Mouse (Mus musculus): ENCODE data around the gene Dnmt1. TPM values are rescaled to one million over a fixed set of nuclear protein-coding genes. Genes with fewer than 3 reads are reported as not detected.

The Dnmt1 gene
- polyA plus RNA-seq, 1 experiment from 2014 or later = 102 TPM

GRCm38 (mm10) chr9:20951966-20952519, 7.6 kb downstream of the Dnmt1 start:
- WGBS = under 1% methylated on average over 17 of the region's 17 CpGs
- peak overlapping the region; percentile 87 for H3K9ac ChIP-seq
- H3K4me3 ChIP-seq = peak overlapping the region; percentile 92
- H3K9me3 ChIP-seq (replicated peaks) = no peaks in the 10 kb centered on the region
- H3K27ac ChIP-seq = peak overlapping the region; percentile 92
- peaks cover 17% of the 10 kb centered on the region for H3K4me1 ChIP-seq
- H3K4me2 ChIP-seq (replicated peaks) = peak overlapping the region; percentile 92
- H3K36me3 ChIP-seq = no peaks in the 10 kb centered on the region
- ATAC-seq (ENCODE audit: low FRiP score) = peak; percentile 85
- H3K27me3 ChIP-seq = no peaks in the 10 kb centered on the region

- 23% methylated on average over 14 of the region's 14 CpGs for WGBS
- no peak for ATAC-seq (ENCODE audit: low FRiP score)
- no peaks in the 10 kb centered on the region for H3K36me3 ChIP-seq
- no peaks in the 10 kb centered on the region for H3K9me3 ChIP-seq (replicated peaks)
- H3K4me2 ChIP-seq (replicated peaks) = peak overlapping the region; percentile 92
- H3K4me3 ChIP-seq = peak overlapping the region; percentile 92
- H3K27me3 ChIP-seq = no peaks in the 10 kb centered on the region
- peak overlapping the region; percentile 87 for H3K9ac ChIP-seq
- H3K4me1 ChIP-seq = peaks cover 17% of the 10 kb centered on the region
- H3K27ac ChIP-seq = no peak overlapping the region
Measured at GRCm38 (mm10) chr9:20951441-20951840, 8.2 kb downstream of the Dnmt1 start.

GRCm38 (mm10) chr9:20950419-20950818, 9.3 kb downstream of the Dnmt1 start:
- H3K9ac ChIP-seq = 0 out of 2 replicates have a peak overlapping the region, but pooled peaks have one; percentile 23
- peaks cover 17% of the 10 kb centered on the region for H3K4me1 ChIP-seq
- H3K27me3 ChIP-seq = no peaks in the 10 kb centered on the region
- no peak overlapping the region for H3K27ac ChIP-seq
- no peak overlapping the region for H3K4me3 ChIP-seq
- H3K4me2 ChIP-seq (replicated peaks) = no peak overlapping the region
- ATAC-seq (ENCODE audit: low FRiP score) = no peak
- no peaks in the 10 kb centered on the region for H3K9me3 ChIP-seq (replicated peaks)
- no peaks in the 10 kb centered on the region for H3K36me3 ChIP-seq

- Histone ChIP-seq H3K9me3 (replicated peaks) (no peaks in the 10 kb centered on the region), H3K27me3 (no peaks in the 10 kb centered on the region), H3K4me1 (peaks cover 30% of the 10 kb centered on the region), H3K9ac (no peak overlapping the region), H3K4me3 (no peak overlapping the region), H3K27ac (no peak overlapping the region), H3K36me3 (peaks cover 11% of the 10 kb centered on the region), H3K4me2 (replicated peaks) (no peak overlapping the region)
- 87% methylated on average over 16 of the region's 16 CpGs for WGBS
- no peak for ATAC-seq (ENCODE audit: low FRiP score)
Measured at GRCm38 (mm10) chr9:20946066-20946880, 13.4 kb downstream of the Dnmt1 start.

- no peak overlapping the region for H3K4me3 ChIP-seq
- no peak for ATAC-seq (ENCODE audit: low FRiP score)
- peaks cover 21% of the 10 kb centered on the region for H3K4me1 ChIP-seq
- H3K9ac ChIP-seq = no peak overlapping the region; the same call in 1 of the 2 replicates
- peaks cover 25% of the 10 kb centered on the region for H3K36me3 ChIP-seq
- H3K9me3 ChIP-seq (replicated peaks) = no peaks in the 10 kb centered on the region
- H3K27ac ChIP-seq = no peak overlapping the region
- H3K27me3 ChIP-seq = no peaks in the 10 kb centered on the region
- 72% methylated on average over 4 of the region's 4 CpGs for WGBS
- no peak overlapping the region for H3K4me2 ChIP-seq (replicated peaks)
Measured at GRCm38 (mm10) chr9:20944697-20945370, 14.9 kb downstream of the Dnmt1 start.

- Histone ChIP-seq H3K36me3 (peaks cover 35% of the 10 kb centered on the region), H3K9me3 (replicated peaks) (no peaks in the 10 kb centered on the region), H3K27ac (no peak overlapping the region), H3K27me3 (no peaks in the 10 kb centered on the region), H3K4me3 (no peak overlapping the region), H3K4me2 (replicated peaks) (no peak overlapping the region), H3K4me1 (peaks cover 19% of the 10 kb centered on the region), H3K9ac (no peak overlapping the region)
- 9% methylated on average over 2 of the region's 2 CpGs for WGBS
- no peak for ATAC-seq (ENCODE audit: low FRiP score)
Measured at GRCm38 (mm10) chr9:20943911-20944310, 15.8 kb downstream of the Dnmt1 start.

- no peak for ATAC-seq (ENCODE audit: low FRiP score)
- WGBS = 93% methylated on average over 7 of the region's 7 CpGs
- H3K9ac ChIP-seq = no peak overlapping the region
- no peak overlapping the region for H3K4me2 ChIP-seq (replicated peaks)
- H3K27ac ChIP-seq = no peak overlapping the region
- peaks cover 19% of the 10 kb centered on the region for H3K4me1 ChIP-seq
- H3K4me3 ChIP-seq = no peak overlapping the region
- peaks cover 40% of the 10 kb centered on the region for H3K36me3 ChIP-seq
- H3K9me3 ChIP-seq (replicated peaks) = no peaks in the 10 kb centered on the region
- H3K27me3 ChIP-seq = no peaks in the 10 kb centered on the region
Measured at GRCm38 (mm10) chr9:20943396-20943795, 16.3 kb downstream of the Dnmt1 start.

GRCm38 (mm10) chr9:20923258-20923657, 36.4 kb downstream of the Dnmt1 start:
- 95% methylated on average over 3 of the region's 3 CpGs for WGBS
- no peaks in the 10 kb centered on the region for H3K9me3 ChIP-seq (replicated peaks)
- H3K4me3 ChIP-seq = no peak overlapping the region
- H3K9ac ChIP-seq = no peak overlapping the region
- no peaks in the 10 kb centered on the region for H3K27me3 ChIP-seq
- no peak overlapping the region for H3K27ac ChIP-seq
- H3K4me1 ChIP-seq = no peaks in the 10 kb centered on the region
- ATAC-seq (ENCODE audit: low FRiP score) = no peak
- peaks cover 96% of the 10 kb centered on the region for H3K36me3 ChIP-seq
- H3K4me2 ChIP-seq (replicated peaks) = no peak overlapping the region

GRCm38 (mm10) chr9:20916160-20916559, 43.5 kb downstream of the Dnmt1 start:
- Histone ChIP-seq H3K4me3 (no peak overlapping the region), H3K9me3 (replicated peaks) (no peaks in the 10 kb centered on the region), H3K27ac (no peak overlapping the region), H3K9ac (no peak overlapping the region), H3K4me2 (replicated peaks) (no peak overlapping the region), H3K4me1 (no peaks in the 10 kb centered on the region), H3K27me3 (no peaks in the 10 kb centered on the region), H3K36me3 (peaks cover 99% of the 10 kb centered on the region)
- ATAC-seq (ENCODE audit: low FRiP score) = no peak
- WGBS = 87% methylated on average over 4 of the region's 4 CpGs

- Histone ChIP-seq H3K9me3 (replicated peaks) (no peaks in the 10 kb centered on the region), H3K36me3 (peaks cover 98% of the 10 kb centered on the region), H3K4me2 (replicated peaks) (no peak overlapping the region), H3K4me3 (no peak overlapping the region), H3K27me3 (no peaks in the 10 kb centered on the region), H3K27ac (no peak overlapping the region), H3K4me1 (no peaks in the 10 kb centered on the region), H3K9ac (no peak overlapping the region)
- ATAC-seq (ENCODE audit: low FRiP score) = no peak
- 94% methylated on average over 9 of the region's 9 CpGs for WGBS
Measured at GRCm38 (mm10) chr9:20909948-20910347, 49.7 kb downstream of the Dnmt1 start.

GRCm38 (mm10) chr9:20902174-20902491, 57.6 kb downstream of the Dnmt1 start:
- Histone ChIP-seq H3K4me3 (no peak overlapping the region), H3K9ac (no peak overlapping the region), H3K27ac (no peak overlapping the region), H3K36me3 (peaks cover 28% of the 10 kb centered on the region), H3K27me3 (peaks cover 6% of the 10 kb centered on the region; the same call in 1 of the 2 replicates), H3K4me2 (replicated peaks) (no peak overlapping the region), H3K9me3 (replicated peaks) (no peaks in the 10 kb centered on the region), H3K4me1 (peaks cover 14% of the 10 kb centered on the region)
- ATAC-seq (ENCODE audit: low FRiP score) = no peak
- WGBS = 43% methylated on average over 6 of the region's 6 CpGs

- 23% methylated on average over 13 of the region's 13 CpGs for WGBS
- Histone ChIP-seq H3K36me3 (peaks cover 25% of the 10 kb centered on the region), H3K9ac (no peak overlapping the region), H3K9me3 (replicated peaks) (no peaks in the 10 kb centered on the region), H3K27me3 (peaks cover 6% of the 10 kb centered on the region; the same call in 1 of the 2 replicates), H3K4me2 (replicated peaks) (no peak overlapping the region), H3K4me1 (peaks cover 15% of the 10 kb centered on the region), H3K4me3 (no peak overlapping the region), H3K27ac (no peak overlapping the region)
- ATAC-seq (ENCODE audit: low FRiP score) = no peak
Measured at GRCm38 (mm10) chr9:20901466-20902173, 58.1 kb downstream of the Dnmt1 start.

All from hindbrain, embryonic 12.5 days (tissue).